Mouse (Mus musculus) bone marrow macrophage, adult 2 months (primary cell): ENCODE results near the gene Krt18.

Experiments used
- CTCF ChIP-seq: IDR thresholded peaks from 2 replicates; pipeline ENCODE4 v1.5.1; 2012; ENCODE audit warnings: low read depth, mild to moderate bottlenecking, low read length, moderate library complexity
- POLR2A ChIP-seq: IDR thresholded peaks from 2 replicates; pipeline ENCODE4 v1.6.1; 2012; ENCODE audit warnings: mild to moderate bottlenecking, low read depth, low read length, borderline replicate concordance

GRCm38 (mm10) chr15:101988714-101989113 is 39.3 kb upstream of the Krt18 start:
- TF ChIP-seq CTCF (0 out of 2 replicates have a peak, but pooled peaks have one; percentile 25), POLR2A (no peak)
